Mouse (Mus musculus) Patski (cell line): ENCODE data around the gene Jag1. TPM values are rescaled to one million over a fixed set of nuclear protein-coding genes. Genes with fewer than 3 reads are reported as not detected.

Experiments used
- ATAC-seq: fragments of 100-300 bp; one replicate; pipeline ENCODE4 v1.8.0; 2021
- CTCF ChIA-PET: fragments of 350-600 bp; sonication (Branson Sonifier 250); formaldehyde crosslinking; loops from one replicate; lab custom pipeline; 2022; ENCODE audit warnings: inconsistent platforms; lab: Charles Lee
- POLR2A ChIA-PET: fragments of 350-600 bp; sonication (Branson Sonifier 250); formaldehyde crosslinking; loops from one replicate; lab custom pipeline; 2022; ENCODE audit warnings: antibody characterized with exemption, inconsistent platforms; lab: Charles Lee
- DNase-seq: peaks from one replicate; pipeline ENCODE4 v3.0.0-alpha.2; 2011; ENCODE audit warnings: low read depth, low spot score
- H3K27me3 ChIP-seq: fragments of 371-371 bp; one replicate; pipeline ENCODE4 v1.5.1; 2021
- CTCF ChIP-seq: fragments of 100-300 bp; IDR thresholded peaks from one replicate; pipeline ENCODE4 v1.5.1; 2021
- in situ Hi-C: fragments of 300-500 bp; cut with MboI; formaldehyde crosslinking; loops from 3 replicates; pipeline ENCODE4 v1.11.1; 2018; ENCODE audit warnings: low pct_unique_long_range_greater_than_20kb, mixed read lengths
- polyA plus RNA-seq: library from polyadenylated mRNA; unstranded; gene quantifications from one replicate; pipeline ENCODE4 v1.2.3, GENCODE M21; 2021

Jag1 gene
- polyA plus RNA-seq, 1 experiment from 2014 or later = 37.3 TPM

- TF ChIP-seq CTCF = no peak
- in situ Hi-C loops = loop anchor here (10.0 kb wide), 1 partner anchor 159 kb away; no protein-coding TSS in a partner anchor
- no peak for DNase-seq
- H3K27me3 ChIP-seq = no peaks in the 10 kb centered on the region
- no peak for ATAC-seq
- ChIA-PET CTCF (interaction anchor here (2.0 kb wide), 1 partner anchor 24 kb away, joined by 6 read pairs; no protein-coding TSS in a partner anchor), POLR2A (interaction anchor here (0.6 kb wide), 1 partner anchor 69 kb away, joined by 4 read pairs; no protein-coding TSS in a partner anchor)
Measured at GRCm38 (mm10) chr2:137073473-137074312, 42.8 kb downstream of the Jag1 start.

- peak; percentile 88 for ATAC-seq
- DNase-seq = no peak
- TF ChIP-seq CTCF = no peak
- POLR2A ChIA-PET = no interaction called here
- in situ Hi-C loops = no loop called here
- CTCF ChIA-PET = interaction anchor here (2.1 kb wide), 1 partner anchor 17 kb away, joined by 5 read pairs; no protein-coding TSS in a partner anchor
- H3K27me3 ChIP-seq = no peaks in the 10 kb centered on the region
Measured at GRCm38 (mm10) chr2:137067479-137068110, 48.8 kb downstream of the Jag1 start.

- POLR2A ChIA-PET = no interaction called here
- ATAC-seq = peak; percentile 33
- H3K27me3 ChIP-seq = no peaks in the 10 kb centered on the region
- CTCF ChIA-PET = interaction anchor here (2.0 kb wide), 1 partner anchor 13 kb away, joined by 6 read pairs; no protein-coding TSS in a partner anchor
- DNase-seq = no peak
- TF ChIP-seq CTCF = no peak
- in situ Hi-C loops = no loop called here
Measured at GRCm38 (mm10) chr2:137064513-137064912, 51.9 kb downstream of the Jag1 start.

- POLR2A ChIA-PET = no interaction called here
- in situ Hi-C loops = no loop called here
- no peak for TF ChIP-seq CTCF
- CTCF ChIA-PET = interaction anchor here (0.7 to 2.9 kb wide), 2 partner anchors 11 to 63 kb away, joined by 3 to 10 read pairs; no protein-coding TSS in a partner anchor
- H3K27me3 ChIP-seq = no peaks in the 10 kb centered on the region
- DNase-seq (no peak), ATAC-seq (no peak)
Measured at GRCm38 (mm10) chr2:137063829-137064228, 52.6 kb downstream of the Jag1 start.

GRCm38 (mm10) chr2:137049906-137050305, 66.5 kb downstream of the Jag1 start:
- in situ Hi-C loops = no loop called here
- ChIA-PET POLR2A (no interaction called here), CTCF (interaction anchor here (1.2 to 2.1 kb wide), 5 partner anchors 8 to 30 kb away, joined by 3 to 6 read pairs (median 3); no protein-coding TSS in a partner anchor)
- no peaks in the 10 kb centered on the region for H3K27me3 ChIP-seq
- no peak for DNase-seq
- ATAC-seq = no peak
- no peak for TF ChIP-seq CTCF

- in situ Hi-C loops = no loop called here
- POLR2A ChIA-PET = no interaction called here
- DNase-seq = no peak
- peak; percentile 96 for ATAC-seq
- CTCF ChIA-PET = interaction anchor here (1.2 to 1.7 kb wide), 3 partner anchors 8 to 30 kb away, joined by 3 to 6 read pairs (median 3); no protein-coding TSS in a partner anchor
- H3K27me3 ChIP-seq = no peaks in the 10 kb centered on the region
- no peak for TF ChIP-seq CTCF
Measured at GRCm38 (mm10) chr2:137049367-137049766, 67.1 kb downstream of the Jag1 start.

GRCm38 (mm10) chr2:137044122-137044521, 72.3 kb downstream of the Jag1 start:
- no peak for DNase-seq
- ChIA-PET CTCF (interaction anchor here (1.1 to 1.2 kb wide), 2 partner anchors 30 to 38 kb away, joined by 3 read pairs; no protein-coding TSS in a partner anchor), POLR2A (no interaction called here)
- no peak for ATAC-seq
- in situ Hi-C loops = no loop called here
- TF ChIP-seq CTCF = no peak
- H3K27me3 ChIP-seq = no peaks in the 10 kb centered on the region

Other genes with a start within 250 kb of the Jag1 start
- 52.0 TPM for gene AL731706.2, start 231.0 kb downstream of the Jag1 start, polyA plus RNA-seq
- gene Slx4ip, start 225.4 kb downstream of the Jag1 start, polyA plus RNA-seq = 6.6 TPM
- gene AL731706.1, start 225.3 kb downstream of the Jag1 start, polyA plus RNA-seq = 17.0 TPM
- 24.0 TPM for gene Mkks, start 225.3 kb downstream of the Jag1 start, polyA plus RNA-seq